Mouse (Mus musculus) midbrain, embryonic 12.5 days (tissue): ENCODE results near the gene Gm10490. TPM values are rescaled to one million over a fixed set of nuclear protein-coding genes. Genes with fewer than 3 reads are reported as not detected.

Source experiments
- ATAC-seq: fragments of 200-750 bp; cut with Nextera tagmentation; 2 replicates; pipeline ENCODE4 v1.8.0; 2017; ENCODE audit warnings: low read depth, moderate TSS enrichment, moderate library complexity; ENCODE audit not compliant: low FRiP score
- H3K27ac ChIP-seq: fragments of 300-500 bp; sonication (generic); replicated peaks from 2 replicates; pipeline ENCODE4 v1.5.1; 2016; ENCODE audit warnings: mild to moderate bottlenecking
- H3K27me3 ChIP-seq: fragments of 300-500 bp; sonication (generic); 2 replicates; pipeline ENCODE4 v1.6.1; 2016; ENCODE audit warnings: mild to moderate bottlenecking
- H3K36me3 ChIP-seq: fragments of 300-500 bp; sonication (generic); 2 replicates; pipeline ENCODE4 v1.6.1; 2016
- H3K4me1 ChIP-seq: fragments of 300-500 bp; sonication (generic); 2 replicates; pipeline ENCODE4 v1.6.1; 2016
- H3K4me2 ChIP-seq: fragments of 300-500 bp; sonication (generic); replicated peaks from 2 replicates; pipeline ENCODE4 v1.6.1; 2016; ENCODE audit warnings: mild to moderate bottlenecking, moderate library complexity
- H3K4me3 ChIP-seq: fragments of 300-500 bp; sonication (generic); 2 replicates; pipeline ENCODE4 v1.5.1; 2016; ENCODE audit warnings: mild to moderate bottlenecking
- H3K9ac ChIP-seq: fragments of 300-500 bp; sonication (generic); replicated peaks from 2 replicates; pipeline ENCODE4 v1.6.1; 2016; ENCODE audit warnings: mild to moderate bottlenecking, moderate library complexity
- H3K9me3 ChIP-seq: fragments of 300-500 bp; sonication (generic); 2 replicates; pipeline ENCODE4 v1.6.1; 2016; ENCODE audit warnings: mild to moderate bottlenecking
- WGBS: fragments of 180-500 bp; shearing (Covaris S2); methylation state at CpG from one replicate; pipeline ENCODE4 v1.1.7; 2016; 5-methylcytosine and 5-hydroxymethylcytosine counted together
- polyA plus RNA-seq: library from polyadenylated mRNA; unstranded; fragments of >200 nt; fragmentation: Nextera tagmentation; extraction: Ambion mirVana; gene quantifications from 2 replicates; pipeline ENCODE4 v1.2.1, GENCODE M21; 2016

Gm10490 gene
- polyA plus RNA-seq, 1 experiment from 2014 or later: not detected

GRCm38 (mm10) chrX:7928270-7928790, 19.0 kb downstream of the Gm10490 start, which contains the start of gene Eras:
Eras (minus strand) TSS chrX:7928607.
- H3K36me3 ChIP-seq: peaks cover 17% of the 10 kb centered on the region
- H3K4me2 ChIP-seq: no peak within 1 kb of the TSS

GRCm38 (mm10) chrX:7936874-7937273, 27.5 kb downstream of the Gm10490 start:
- H3K27me3 ChIP-seq: no peaks in the 10 kb centered on the region
- 52% methylated on average over 11 of the region's 11 CpGs for WGBS

More at GRCm38 (mm10) chrX:7928270-7928790, 19.0 kb downstream of the Gm10490 start, which contains the start of gene Eras:
- WGBS: 23% methylated on average over 17 of the region's 19 CpGs
- Histone ChIP-seq H3K9me3 (no peaks in the 10 kb centered on the region), H3K4me1 (no peaks in the 10 kb centered on the region), H3K9ac (no peak within 1 kb of the TSS), H3K27me3 (peaks cover 43% of the 10 kb centered on the region), H3K4me3 (no peak within 1 kb of the TSS), H3K27ac (no peak within 1 kb of the TSS)
- peak; percentile 38; the same call in 1 of the 2 replicates for ATAC-seq

GRCm38 (mm10) chrX:7937667-7938066, 28.3 kb downstream of the Gm10490 start:
- Histone ChIP-seq H3K36me3 (peaks cover 52% of the 10 kb centered on the region), H3K4me3 (no peak overlapping the region), H3K9ac (no peak overlapping the region), H3K27ac (no peak overlapping the region), H3K9me3 (no peaks in the 10 kb centered on the region), H3K27me3 (no peaks in the 10 kb centered on the region), H3K4me1 (no peaks in the 10 kb centered on the region), H3K4me2 (no peak overlapping the region)
- ATAC-seq: no peak
- 94% methylated on average over 6 of the region's 6 CpGs for WGBS

More at GRCm38 (mm10) chrX:7936874-7937273, 27.5 kb downstream of the Gm10490 start:
- H3K4me2 ChIP-seq: no peak overlapping the region
- ATAC-seq: no peak
- no peak overlapping the region for H3K4me3 ChIP-seq
- no peaks in the 10 kb centered on the region for H3K9me3 ChIP-seq
- H3K27ac ChIP-seq: no peak overlapping the region
- H3K36me3 ChIP-seq: peaks cover 49% of the 10 kb centered on the region
- H3K9ac ChIP-seq: no peak overlapping the region
- H3K4me1 ChIP-seq: no peaks in the 10 kb centered on the region

GRCm38 (mm10) chrX:7945618-7946017, 36.3 kb downstream of the Gm10490 start:
- Histone ChIP-seq H3K4me2 (no peak overlapping the region), H3K9me3 (no peaks in the 10 kb centered on the region), H3K27ac (no peak overlapping the region), H3K9ac (no peak overlapping the region), H3K27me3 (no peaks in the 10 kb centered on the region), H3K4me1 (peaks cover 6% of the 10 kb centered on the region), H3K4me3 (no peak overlapping the region), H3K36me3 (peaks cover 19% of the 10 kb centered on the region)
- WGBS: 68% methylated on average over 8 of the region's 8 CpGs
- ATAC-seq: no peak

GRCm38 (mm10) chrX:7947108-7947899, 38.0 kb downstream of the Gm10490 start, which contains the start of gene Hdac6:
Hdac6 (minus strand) TSS chrX:7947889.
- Histone ChIP-seq H3K4me1 (peaks cover 6% of the 10 kb centered on the region), H3K4me2 (peak within 1 kb of the TSS; percentile 61), H3K4me3 (peak within 1 kb of the TSS; percentile 49), H3K36me3 (peaks cover 8% of the 10 kb centered on the region; the same call in 1 of the 2 replicates), H3K9ac (peak within 1 kb of the TSS; percentile 56), H3K27me3 (no peaks in the 10 kb centered on the region), H3K27ac (peak within 1 kb of the TSS; percentile 54), H3K9me3 (no peaks in the 10 kb centered on the region)
- ATAC-seq: peak; percentile 67
- 27% methylated on average over 35 of the region's 37 CpGs for WGBS

- H3K27me3 ChIP-seq: no peaks in the 10 kb centered on the region
- no peaks in the 10 kb centered on the region for H3K9me3 ChIP-seq
- H3K9ac ChIP-seq: 0 out of 2 replicates have a peak overlapping the region, but pooled peaks have one; percentile 6
- 0 out of 2 replicates have a peak overlapping the region, but pooled peaks have one; percentile 35 for H3K27ac ChIP-seq
- WGBS: 27% methylated on average over 38 of the region's 38 CpGs
- peak overlapping the region; percentile 40 for H3K4me2 ChIP-seq
- H3K36me3 ChIP-seq: peaks cover 8% of the 10 kb centered on the region; the same call in 1 of the 2 replicates
- H3K4me1 ChIP-seq: peaks cover 6% of the 10 kb centered on the region
- peak overlapping the region; percentile 49 for H3K4me3 ChIP-seq
- ATAC-seq: peak; percentile 99
These were observed 38.7 kb downstream of the Gm10490 start for GRCm38 (mm10) chrX:7947900-7948492.

GRCm38 (mm10) chrX:7950091-7950490, 40.7 kb downstream of the Gm10490 start:
- Histone ChIP-seq H3K36me3 (peaks cover 6% of the 10 kb centered on the region; the same call in 1 of the 2 replicates), H3K4me3 (no peak overlapping the region), H3K4me2 (no peak overlapping the region), H3K27me3 (no peaks in the 10 kb centered on the region), H3K4me1 (peaks cover 6% of the 10 kb centered on the region), H3K9me3 (no peaks in the 10 kb centered on the region), H3K27ac (no peak overlapping the region), H3K9ac (no peak overlapping the region)
- ATAC-seq: no peak
- 90% methylated on average over 7 of the region's 7 CpGs for WGBS

GRCm38 (mm10) chrX:7958868-7959267, 49.5 kb downstream of the Gm10490 start:
- Histone ChIP-seq H3K36me3 (no peaks in the 10 kb centered on the region), H3K4me2 (no peak overlapping the region), H3K4me3 (no peak overlapping the region), H3K4me1 (no peaks in the 10 kb centered on the region), H3K27ac (no peak overlapping the region), H3K9ac (no peak overlapping the region), H3K27me3 (no peaks in the 10 kb centered on the region), H3K9me3 (no peaks in the 10 kb centered on the region)
- no peak for ATAC-seq
- 94% methylated on average over 9 of the region's 9 CpGs for WGBS

Other genes with a start within 250 kb of the Gm10490 start
- 29.2 and 33.2 TPM in 2 replicates for gene Plp2, start 238.2 kb upstream of the Gm10490 start, polyA plus RNA-seq
- 0.09 TPM in 1 of 2 replicates, not detected in the other for gene Magix, start 228.3 kb upstream of the Gm10490 start, polyA plus RNA-seq
- 43.6 and 45.7 TPM in 2 replicates for gene Gpkow, start 212.4 kb upstream of the Gm10490 start, polyA plus RNA-seq
- gene Wdr45, start 195.2 kb upstream of the Gm10490 start, polyA plus RNA-seq: 26.4 and 27.0 TPM in 2 replicates
- gene Gm45208, start 187.3 kb upstream of the Gm10490 start, polyA plus RNA-seq: not detected in 2 replicates
- gene Praf2, start 181.1 kb upstream of the Gm10490 start, polyA plus RNA-seq: 88.8 and 89.2 TPM in 2 replicates
- 27.5 and 34.1 TPM in 2 replicates for gene Ccdc120, start 158.6 kb upstream of the Gm10490 start, polyA plus RNA-seq
- gene Tfe3, start 147.0 kb upstream of the Gm10490 start, polyA plus RNA-seq: 37.6 and 39.1 TPM in 2 replicates
- gene Gripap1, start 119.8 kb upstream of the Gm10490 start, polyA plus RNA-seq: 78.3 and 80.8 TPM in 2 replicates
- gene Kcnd1, start 87.3 kb upstream of the Gm10490 start, polyA plus RNA-seq: 0.96 and 1.5 TPM in 2 replicates
- gene Otud5, start 68.2 kb upstream of the Gm10490 start, polyA plus RNA-seq: 63.2 and 68.3 TPM in 2 replicates
- gene Pim2, start 31.3 kb upstream of the Gm10490 start, polyA plus RNA-seq: 19.2 and 19.7 TPM in 2 replicates
- gene Slc35a2, start 25.5 kb upstream of the Gm10490 start, polyA plus RNA-seq: 31.0 and 31.4 TPM in 2 replicates
- gene Pqbp1, start 10.3 kb upstream of the Gm10490 start, polyA plus RNA-seq: 177 and 180 TPM in 2 replicates
- gene Timm17b, start 10.2 kb upstream of the Gm10490 start, polyA plus RNA-seq: 156 and 160 TPM in 2 replicates
- gene Gm10491, start 1.7 kb upstream of the Gm10490 start, polyA plus RNA-seq: not detected in 2 replicates
- gene Pcsk1n, start 10.3 kb downstream of the Gm10490 start, polyA plus RNA-seq: 77.5 and 87.2 TPM in 2 replicates
- not detected in 2 replicates for gene Eras, start 19.1 kb downstream of the Gm10490 start, polyA plus RNA-seq
- 80.1 and 87.9 TPM in 2 replicates for gene Hdac6, start 38.3 kb downstream of the Gm10490 start, polyA plus RNA-seq
- gene Gata1, start 68.5 kb downstream of the Gm10490 start, polyA plus RNA-seq: 1.5 TPM in 2 replicates
- gene Glod5, start 109.0 kb downstream of the Gm10490 start, polyA plus RNA-seq: not detected in 2 replicates
- gene Suv39h1, start 165.2 kb downstream of the Gm10490 start, polyA plus RNA-seq: 68.5 and 70.3 TPM in 2 replicates
- gene Was, start 181.0 kb downstream of the Gm10490 start, polyA plus RNA-seq: 0.22 and 0.26 TPM in 2 replicates
- gene Wdr13, start 223.3 kb downstream of the Gm10490 start, polyA plus RNA-seq: 39.5 and 44.6 TPM in 2 replicates
- 397 and 431 TPM in 2 replicates for gene Rbm3, start 236.3 kb downstream of the Gm10490 start, polyA plus RNA-seq